Mouse (Mus musculus) CH12.LX (cell line): ENCODE results near the gene Map3k14. TPM values are rescaled to one million over a fixed set of nuclear protein-coding genes. Genes with fewer than 3 reads are reported as not detected.

Experiments used
- DNase-seq: peaks from one replicate; pipeline ENCODE4 v3.0.0-alpha.2; 2013; ENCODE audit errors: extremely low read depth
- H3K27ac ChIP-seq: 2 replicates; pipeline ENCODE4 v1.5.1; 2012; ENCODE audit warnings: low read depth, mild to moderate bottlenecking, control low read depth, moderate library complexity; ENCODE audit not compliant: insufficient read depth
- H3K27me3 ChIP-seq: replicated peaks from 2 replicates; pipeline ENCODE3; 2012; ENCODE audit warnings: inconsistent platforms
- H3K36me3 ChIP-seq, 2 experiments: replicated peaks in 1 of 2; 2 replicates each; pipeline versions ENCODE3 to v1.6.1; 2012; ENCODE audit warnings: inconsistent platforms in 1 of 2, low read length in 1 of 2, mild to moderate bottlenecking in 1 of 2, mixed read lengths in 1 of 2, moderate library complexity in 1 of 2; ENCODE audit not compliant: control insufficient read depth in 1 of 2, insufficient read depth in 1 of 2
- H3K4me1 ChIP-seq, 2 experiments: 2 replicates each; pipeline ENCODE4 v1.6.1; 2012; ENCODE audit warnings: inconsistent platforms in 1 of 2, moderate library complexity in 1 of 2; ENCODE audit not compliant: insufficient read depth in 2 of 2, control insufficient read depth in 1 of 2
- H3K4me2 ChIP-seq: 2 replicates; pipeline ENCODE4 v1.6.1; 2012; ENCODE audit warnings: low read depth, mild to moderate bottlenecking, control low read depth; ENCODE audit not compliant: poor library complexity, insufficient read depth, severe bottlenecking
- H3K4me3 ChIP-seq, 3 experiments: fragments of 150-350 bp in 1 of 3; sonication (generic) in 1 of 3; replicated peaks in 1 of 3; 2 replicates each; pipeline versions ENCODE3 to v1.5.1; 2011 to 2012; ENCODE audit warnings: low read depth in 2 of 3, low read length in 2 of 3, mild to moderate bottlenecking in 2 of 3, moderate library complexity in 2 of 3, control low read depth in 1 of 3, improper control_type of control experiment in 1 of 3, inconsistent platforms in 1 of 3, mixed read lengths in 1 of 3; ENCODE audit not compliant: poor library complexity in 1 of 3
- H3K79me2 ChIP-seq: replicated peaks from 2 replicates; pipeline ENCODE4 v1.6.1; 2012; ENCODE audit warnings: mild to moderate bottlenecking, moderate library complexity; ENCODE audit not compliant: control insufficient read depth, poor library complexity, insufficient read depth, severe bottlenecking; ENCODE audit errors: extremely low read depth
- H3K9ac ChIP-seq: 2 replicates; pipeline ENCODE4 v1.6.1; 2012; ENCODE audit warnings: low read depth, mild to moderate bottlenecking, control low read depth, moderate library complexity; ENCODE audit not compliant: insufficient read depth
- H3K9me3 ChIP-seq: replicated peaks from 2 replicates; pipeline ENCODE3; 2012; ENCODE audit warnings: low read length, inconsistent platforms, mixed read lengths
- BHLHE40 ChIP-seq: IDR thresholded peaks from 2 replicates; pipeline ENCODE4 v1.6.1; 2011; ENCODE audit warnings: mild to moderate bottlenecking, low read depth, low read length, improper control_type of control experiment
- CHD2 ChIP-seq: IDR thresholded peaks from 2 replicates; pipeline ENCODE4 v1.6.1; 2011; ENCODE audit warnings: low read length, improper control_type of control experiment
- CTCF ChIP-seq, 2 experiments: IDR thresholded peaks in 1 of 2; conservative IDR thresholded peaks in 1 of 2; 2 replicates each; pipeline ENCODE4 v1.5.1; 2011 to 2012; ENCODE audit warnings: low read depth in 2 of 2, low read length in 2 of 2, improper control_type of control experiment in 1 of 2, inconsistent platforms in 1 of 2, mild to moderate bottlenecking in 1 of 2, moderate library complexity in 1 of 2
- E2F4 ChIP-seq: IDR thresholded peaks from 2 replicates; pipeline ENCODE4 v1.6.1; 2011; ENCODE audit warnings: low read depth, low read length, improper control_type of control experiment; ENCODE audit not compliant: insufficient replicate concordance
- ELF1 ChIP-seq: IDR thresholded peaks from 2 replicates; pipeline ENCODE4 v1.6.1; 2014; ENCODE audit warnings: low read depth, mild to moderate bottlenecking, inconsistent platforms, low read length, improper control_type of control experiment
- EP300 ChIP-seq: IDR thresholded peaks from 2 replicates; pipeline ENCODE4 v1.6.1; 2011; ENCODE audit warnings: low read length, improper control_type of control experiment
- ETS1 ChIP-seq: conservative IDR thresholded peaks from 2 replicates; pipeline ENCODE4 v1.6.1; 2012; ENCODE audit warnings: low read depth, mild to moderate bottlenecking, inconsistent platforms, low read length, improper control_type of control experiment, moderate library complexity
- GABPA ChIP-seq: IDR thresholded peaks from 2 replicates; pipeline ENCODE4 v1.6.1; 2012; ENCODE audit warnings: low read depth, low read length, improper control_type of control experiment, inconsistent platforms; ENCODE audit not compliant: insufficient replicate concordance
- IRF4 ChIP-seq: IDR thresholded peaks from 2 replicates; pipeline ENCODE4 v1.6.1; 2014; ENCODE audit warnings: low read depth, mild to moderate bottlenecking, inconsistent platforms, low read length, improper control_type of control experiment
- JUN ChIP-seq: IDR thresholded peaks from 2 replicates; pipeline ENCODE4 v1.6.1; 2011; ENCODE audit warnings: low read depth, mild to moderate bottlenecking, low read length, improper control_type of control experiment, moderate library complexity; ENCODE audit not compliant: insufficient read depth
- KAT2A ChIP-seq: IDR thresholded peaks from 2 replicates; pipeline ENCODE4 v1.6.1; 2012; ENCODE audit warnings: low read length, improper control_type of control experiment, inconsistent platforms; ENCODE audit not compliant: insufficient replicate concordance
- MAFK ChIP-seq: IDR thresholded peaks from 2 replicates; pipeline ENCODE4 v1.6.1; 2011; ENCODE audit warnings: low read length, improper control_type of control experiment; ENCODE audit not compliant: insufficient replicate concordance
- MAZ ChIP-seq: IDR thresholded peaks from 2 replicates; pipeline ENCODE4 v1.6.1; 2012; ENCODE audit warnings: low read depth, mild to moderate bottlenecking, inconsistent platforms, low read length, improper control_type of control experiment, moderate library complexity
- MEF2A ChIP-seq: IDR thresholded peaks from 2 replicates; pipeline ENCODE4 v1.6.1; 2014; ENCODE audit warnings: low read depth, mild to moderate bottlenecking, inconsistent platforms, low read length, improper control_type of control experiment, borderline replicate concordance
- MXI1 ChIP-seq: IDR thresholded peaks from 2 replicates; pipeline ENCODE4 v1.6.1; 2011; ENCODE audit warnings: mild to moderate bottlenecking, low read depth, low read length, improper control_type of control experiment
- NELFE ChIP-seq: IDR thresholded peaks from 2 replicates; pipeline ENCODE4 v1.6.1; 2011; ENCODE audit warnings: low read depth, low read length, improper control_type of control experiment
- NRF1 ChIP-seq: IDR thresholded peaks from 2 replicates; pipeline ENCODE4 v1.6.1; 2014; ENCODE audit warnings: low read depth, mild to moderate bottlenecking, inconsistent platforms, low read length, improper control_type of control experiment, moderate library complexity
- PAX5 ChIP-seq: IDR thresholded peaks from 2 replicates; pipeline ENCODE4 v1.6.1; 2012; ENCODE audit warnings: low read length, inconsistent platforms, mixed read lengths
- POLR2A ChIP-seq: IDR thresholded peaks from 2 replicates; pipeline ENCODE4 v1.6.1; 2011; ENCODE audit warnings: low read depth, mild to moderate bottlenecking, improper control_type of control experiment, low read length
- POLR2AphosphoS2 ChIP-seq: IDR thresholded peaks from 2 replicates; pipeline ENCODE4 v1.6.1; 2011; ENCODE audit warnings: low read depth, low read length, improper control_type of control experiment
- RAD21 ChIP-seq: IDR thresholded peaks from 2 replicates; pipeline ENCODE4 v1.6.1; 2011; ENCODE audit warnings: low read depth, mild to moderate bottlenecking, low read length, improper control_type of control experiment, moderate library complexity
- SIN3A ChIP-seq: IDR thresholded peaks from 2 replicates; pipeline ENCODE4 v1.6.1; 2012; ENCODE audit warnings: low read length, improper control_type of control experiment, inconsistent platforms
- SMC3 ChIP-seq: IDR thresholded peaks from 2 replicates; pipeline ENCODE4 v1.6.1; 2011; ENCODE audit warnings: low read depth, low read length, improper control_type of control experiment
- TBP ChIP-seq: conservative IDR thresholded peaks from 2 replicates; pipeline ENCODE4 v1.6.1; 2011; ENCODE audit warnings: low read depth, low read length, improper control_type of control experiment
- TCF12 ChIP-seq: IDR thresholded peaks from 2 replicates; pipeline ENCODE4 v1.6.1; 2014; ENCODE audit warnings: low read depth, mild to moderate bottlenecking, inconsistent platforms, low read length, improper control_type of control experiment
- UBTF ChIP-seq: IDR thresholded peaks from 2 replicates; pipeline ENCODE4 v1.6.1; 2012; ENCODE audit warnings: low read depth, mild to moderate bottlenecking, inconsistent platforms, low read length, improper control_type of control experiment, moderate library complexity
- USF2 ChIP-seq: conservative IDR thresholded peaks from 2 replicates; pipeline ENCODE4 v1.6.1; 2011; ENCODE audit warnings: low read depth, low read length, improper control_type of control experiment
- ZC3H11A ChIP-seq: IDR thresholded peaks from 2 replicates; pipeline ENCODE4 v1.6.1; 2012; ENCODE audit warnings: low read depth, mild to moderate bottlenecking, inconsistent platforms, low read length, improper control_type of control experiment
- ZKSCAN1 ChIP-seq: IDR thresholded peaks from 2 replicates; pipeline ENCODE4 v1.6.1; 2012; ENCODE audit warnings: low read depth, inconsistent platforms, low read length, improper control_type of control experiment, borderline replicate concordance
- ZNF384 ChIP-seq: IDR thresholded peaks from 2 replicates; pipeline ENCODE4 v1.6.1; 2012; ENCODE audit warnings: low read depth, low read length, improper control_type of control experiment, inconsistent platforms
- dilution Hi-C: fragments of 300-500 bp; cut with MboI; formaldehyde crosslinking; loops from 2 replicates; pipeline ENCODE4 v1.14.3; 2020; ENCODE audit warnings: low sequenced_read_pairs; ENCODE audit not compliant: extremely low pct_unique_long_range_greater_than_20kb, extremely low pct_ligation_motif_present
- in situ Hi-C: fragments of 300-500 bp; cut with MboI; formaldehyde crosslinking; loops from 3 replicates; pipeline ENCODE4 v1.14.3; 2019; ENCODE audit warnings: low sequenced_read_pairs, low pct_ligation_motif_present, low pct_unique_long_range_greater_than_20kb, mixed read lengths
- polyA plus RNA-seq: library from polyadenylated mRNA; unstranded; fragments of >175 nt; gene quantifications from 2 replicates; pipeline ENCODE4 v1.2.1, GENCODE M21; 2012; ENCODE audit warnings: low read depth; ENCODE audit not compliant: insufficient read length
- total RNA-seq, 2 experiments: library from RNA; depleted of rRNA; stranded (reverse); fragments of 300-350 nt in 1 of 2; fragments of >200 nt in 1 of 2; gene quantifications; 2 replicates each; pipeline ENCODE4 v1.2.3; 2012 to 2014

The Map3k14 gene
- total and polyA plus RNA-seq, 3 experiments, result 4.5 to 11.2 (median 9.9) TPM

DNA sequence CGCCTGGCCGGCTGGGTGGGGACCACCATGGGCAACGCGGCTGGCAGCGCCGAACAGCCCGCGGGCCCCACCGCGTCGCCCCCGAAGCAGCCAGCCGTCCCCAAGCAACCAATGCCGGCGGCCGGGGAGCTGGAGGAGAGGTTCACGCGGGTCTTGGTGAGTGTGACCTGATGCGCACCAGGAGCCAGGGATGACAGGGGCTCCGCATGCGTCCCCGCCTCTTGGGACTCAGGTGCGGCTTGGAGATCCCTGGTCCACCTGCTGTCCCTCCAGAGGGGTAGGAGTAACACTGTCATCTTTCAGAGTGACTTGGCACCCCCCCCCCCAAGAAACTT lies 96.0 kb downstream of the Map3k14 start:
- peak; percentile 44 for DNase-seq
- H3K36me3 ChIP-seq, result no peaks in the 10 kb centered on the region
- peak overlapping the region; percentile 58 for H3K9ac ChIP-seq
- peaks cover 2% of the 10 kb centered on the region for H3K9me3 ChIP-seq
- H3K27me3 ChIP-seq, result no peaks in the 10 kb centered on the region
- dilution Hi-C loops, result no loop called here
- H3K4me2 ChIP-seq, result peak overlapping the region; percentile 93; the same call in 1 of the 2 replicates
- H3K4me1 ChIP-seq, result peaks cover 11 to 67% of the 10 kb centered on the region in 2 experiments
- peak overlapping the region; percentile 30; the same call in 1 of the 2 replicates for H3K27ac ChIP-seq
- peak overlapping the region; percentile 69 to 79 (median 78) for H3K4me3 ChIP-seq
- TF ChIP-seq ELF1, result no peak
- TF ChIP-seq SIN3A, result 0 out of 2 replicates have a peak, but pooled peaks have one; percentile 10
- TF ChIP-seq UBTF, result peak; percentile 21; the same call in 1 of the 2 replicates
- peak; percentile 44; the same call in 1 of the 2 replicates for TF ChIP-seq MXI1
- TF ChIP-seq, all 38 proteins: peak for 3
- in situ Hi-C loops, result loop anchor here (5.0 to 25.0 kb wide), 3 partner anchors 101 to 391 kb away; no protein-coding TSS in a partner anchor
- H3K79me2 ChIP-seq, result peaks cover 33% of the 10 kb centered on the region

- H3K27ac ChIP-seq, result peak within 1 kb of the TSS; percentile 99
- H3K4me3 ChIP-seq, result peak within 1 kb of the TSS; percentile 69 to 79 (median 78)
- peaks cover 32% of the 10 kb centered on the region for H3K79me2 ChIP-seq
- peaks cover 8% of the 10 kb centered on the region for H3K9me3 ChIP-seq
- DNase-seq, result peak; percentile 41
- no peaks in the 10 kb centered on the region for H3K36me3 ChIP-seq
- H3K4me1 ChIP-seq, result peaks cover 11 to 62% of the 10 kb centered on the region in 2 experiments
- peak within 1 kb of the TSS; percentile 58 for H3K9ac ChIP-seq
- in situ Hi-C loops, result loop anchor here (5.0 to 25.0 kb wide), 3 partner anchors 102 to 392 kb away; no protein-coding TSS in a partner anchor
- dilution Hi-C loops, result no loop called here
- no peaks in the 10 kb centered on the region for H3K27me3 ChIP-seq
- H3K4me2 ChIP-seq, result peak within 1 kb of the TSS; percentile 93
- TF ChIP-seq NELFE (no peak), KAT2A (no peak), IRF4 (peak; percentile 72), RAD21 (peak; percentile 4), CTCF (conservative IDR thresholded peaks at IDR 0.05 in 1 of 2, IDR thresholded peaks at IDR 0.05 in 1 of 2; ENCODE audit: low read depth in 2 of 2, low read length in 2 of 2) (peak in 1 of 2 experiments; percentile 19; a peak in 1 of 4 replicates), JUN (no peak), POLR2A (no peak; the same call in 1 of the 2 replicates), MEF2A (peak; percentile 68), ZNF384 (no peak), E2F4 (no peak), UBTF (peak; percentile 98), ETS1 (no peak), TCF12 (peak; percentile 66; the same call in 1 of the 2 replicates), POLR2AphosphoS2 (no peak), GABPA (no peak), MXI1 (no peak), MAZ (no peak), USF2 (no peak), CHD2 (no peak), TBP (no peak), ZC3H11A (no peak), BHLHE40 (no peak), SMC3 (peak; percentile 18; the same call in 1 of the 2 replicates), ZKSCAN1 (no peak), EP300 (peak; percentile 35; the same call in 1 of the 2 replicates), NRF1 (peak; percentile 12; the same call in 1 of the 2 replicates), PAX5 (no peak), ELF1 (peak; percentile 58), MAFK (no peak)
Measured at GRCm38 (mm10) chr11:103170494-103171285, 96.6 kb downstream of the Map3k14 start, which contains the start of gene Fmnl1. TSS of gene Fmnl1 (plus strand) at chr11:103171107.
